Mouse (Mus musculus) heart, adult 11 months (tissue): ENCODE data around the gene Ssbp3.

Experiments
- DNase-seq: peaks from one replicate; pipeline ENCODE4 v3.0.0; 2022

Gene Ssbp3

DNA sequence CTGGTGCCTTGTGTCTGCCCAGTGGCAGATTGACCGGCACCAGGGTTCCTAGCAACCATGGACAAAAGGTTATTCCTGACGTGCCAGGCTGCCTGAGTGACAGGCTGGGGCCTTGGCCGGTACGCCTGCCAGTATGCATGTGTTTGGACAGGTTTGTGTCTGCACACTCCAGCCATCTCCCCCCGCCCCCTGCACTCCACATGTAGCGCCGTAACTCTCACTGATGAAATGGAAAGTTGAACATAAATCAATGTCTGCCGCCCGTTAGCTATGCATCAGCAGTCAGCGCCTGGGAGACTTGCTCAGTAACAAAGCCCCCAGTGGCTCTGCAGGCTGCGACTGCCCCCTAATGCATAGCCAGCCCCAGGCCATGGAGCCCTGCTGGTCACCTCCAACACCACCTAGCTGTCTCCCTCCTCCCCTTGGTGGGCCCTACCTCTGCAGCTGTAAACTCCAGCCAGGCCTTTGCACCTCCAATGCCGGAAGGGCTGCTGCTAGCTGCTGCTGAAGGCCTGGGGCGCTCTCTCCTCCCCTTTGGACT, 105.5 kb downstream of the Ssbp3 start:
- DNase-seq = peak; percentile 96

DNA sequence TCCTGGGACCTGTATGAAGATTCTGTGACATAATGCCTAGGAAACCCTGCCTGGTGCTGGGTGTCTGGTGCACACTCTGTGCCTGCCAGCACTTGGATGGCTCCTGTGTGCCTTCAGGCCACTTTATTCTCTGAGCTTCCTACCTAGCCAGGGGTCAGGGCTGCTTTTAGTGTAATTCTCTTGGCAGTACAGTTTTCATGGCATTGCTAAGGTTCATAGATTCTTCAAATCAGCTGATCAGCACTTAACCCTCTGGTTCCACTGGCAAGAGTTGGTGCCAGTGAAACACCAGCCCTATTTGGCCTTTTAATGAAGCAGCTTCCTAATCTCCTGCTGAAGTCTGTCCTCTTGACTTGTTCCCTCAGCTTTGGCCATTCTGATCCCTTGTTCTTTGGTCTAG, 106.8 kb downstream of the Ssbp3 start:
- DNase-seq = no peak

DNA sequence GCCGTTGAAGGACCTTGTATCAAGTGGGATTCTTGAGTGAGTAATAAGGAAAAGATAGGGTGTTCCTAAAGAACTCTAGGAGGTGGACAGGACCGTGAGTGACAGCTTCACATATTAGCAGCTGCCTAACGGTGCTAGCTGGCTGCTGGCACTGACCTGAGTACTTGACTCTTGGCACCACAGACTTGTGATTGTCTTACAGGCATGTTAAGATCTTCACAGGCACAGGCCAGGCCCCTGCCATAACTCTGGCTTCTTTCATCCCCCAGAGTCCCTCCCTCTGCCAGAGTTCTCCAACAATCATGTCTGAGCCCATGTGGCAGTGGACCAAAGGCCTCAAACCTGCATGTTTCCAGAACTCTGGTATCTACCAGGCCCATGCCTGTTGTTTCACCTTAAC, 108.0 kb downstream of the Ssbp3 start:
- peak; percentile 94 for DNase-seq

DNA sequence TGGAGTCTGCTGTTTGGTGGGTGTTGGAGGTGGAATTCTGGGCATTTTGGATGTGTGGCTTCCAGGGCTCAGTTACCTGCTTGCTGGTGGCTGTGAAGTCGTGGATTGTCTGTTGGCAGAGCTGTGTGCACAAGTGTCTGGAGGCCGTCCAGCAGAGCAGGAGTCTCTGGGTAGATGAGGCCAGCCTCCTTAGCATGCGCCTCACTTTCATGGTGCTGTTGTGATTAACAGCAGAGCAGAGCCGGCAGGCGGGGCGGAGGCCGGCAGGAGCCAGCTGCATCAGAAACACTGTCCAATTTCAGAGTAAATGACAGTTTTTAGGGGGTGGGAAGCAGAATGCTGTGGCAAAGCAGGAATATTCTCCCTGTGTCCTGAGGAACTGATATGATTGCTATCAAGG, 108.5 kb downstream of the Ssbp3 start:
- DNase-seq = peak; percentile 93

DNA sequence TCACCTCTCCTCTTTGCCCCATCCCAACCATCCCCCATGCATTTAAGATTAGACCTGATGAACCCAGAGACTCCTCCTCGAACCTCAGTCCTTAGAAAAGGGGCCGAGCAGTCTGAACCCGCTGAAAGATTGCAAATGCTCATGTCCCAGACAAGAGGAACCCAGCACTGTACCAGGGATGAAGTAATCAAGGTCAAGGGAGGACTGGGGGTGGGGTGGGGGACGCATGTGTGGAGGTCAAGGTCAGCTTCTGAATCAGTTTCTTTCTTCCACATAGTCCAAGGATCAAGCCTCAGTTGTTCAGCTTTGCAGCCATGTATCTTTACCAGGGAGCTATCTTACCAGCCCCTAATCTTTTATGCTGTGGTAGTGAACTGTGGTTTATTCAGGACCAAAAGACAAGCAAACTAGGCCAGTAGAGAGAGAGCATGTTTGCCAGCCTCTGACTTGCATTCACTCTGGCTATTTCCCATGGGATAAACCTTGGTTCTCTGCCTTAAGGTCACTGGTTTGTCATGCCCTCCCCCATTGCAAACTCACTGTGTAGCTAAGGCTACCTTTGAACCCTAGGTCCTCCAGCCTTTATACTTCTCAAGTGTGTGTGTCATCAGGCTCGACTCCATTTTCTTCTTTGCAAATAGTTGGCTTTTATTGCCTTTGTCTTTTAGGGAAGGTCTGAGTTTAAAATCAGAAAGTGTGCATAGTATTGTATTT, 109.9 kb downstream of the Ssbp3 start:
- no peak for DNase-seq

DNA sequence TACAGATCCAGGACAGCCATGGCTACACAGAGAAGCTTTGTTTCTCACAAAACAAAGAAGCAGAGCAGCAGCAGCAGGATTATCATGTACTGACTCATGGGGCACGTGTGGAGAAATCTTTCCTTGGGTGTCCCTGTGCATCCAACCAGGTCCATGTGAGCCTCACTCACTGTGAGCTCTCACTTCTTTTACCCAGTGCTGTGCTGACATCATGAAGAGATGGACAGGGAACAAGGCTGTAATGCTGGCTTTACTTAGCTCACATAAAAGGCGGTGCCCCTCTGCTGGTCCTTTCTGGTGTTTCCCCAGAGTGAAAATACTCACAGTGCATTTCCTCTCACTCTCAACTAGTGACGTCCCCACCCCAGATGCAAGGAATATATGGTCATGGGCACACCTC, 111.0 kb downstream of the Ssbp3 start:
- DNase-seq = no peak

DNA sequence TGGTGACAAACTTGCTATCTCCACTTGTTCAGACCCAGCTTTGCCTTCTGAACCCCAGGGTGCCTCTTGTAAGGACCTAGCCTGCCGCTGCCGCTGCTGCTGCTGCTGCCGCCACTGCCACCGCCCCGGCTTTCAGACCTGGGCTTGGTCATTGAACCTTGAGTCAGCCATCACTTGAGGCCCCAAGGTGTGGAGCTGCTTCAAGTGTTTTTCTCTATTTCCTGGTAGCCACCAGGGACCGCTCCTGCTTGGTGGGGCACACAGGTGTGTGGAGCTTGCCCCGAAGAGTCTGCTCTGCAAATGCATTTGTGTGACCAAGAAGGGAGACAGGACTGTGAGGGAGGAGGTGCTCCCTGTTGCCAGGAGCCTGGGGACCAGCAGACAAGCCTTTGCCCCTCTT, 114.4 kb downstream of the Ssbp3 start:
- no peak for DNase-seq

DNA sequence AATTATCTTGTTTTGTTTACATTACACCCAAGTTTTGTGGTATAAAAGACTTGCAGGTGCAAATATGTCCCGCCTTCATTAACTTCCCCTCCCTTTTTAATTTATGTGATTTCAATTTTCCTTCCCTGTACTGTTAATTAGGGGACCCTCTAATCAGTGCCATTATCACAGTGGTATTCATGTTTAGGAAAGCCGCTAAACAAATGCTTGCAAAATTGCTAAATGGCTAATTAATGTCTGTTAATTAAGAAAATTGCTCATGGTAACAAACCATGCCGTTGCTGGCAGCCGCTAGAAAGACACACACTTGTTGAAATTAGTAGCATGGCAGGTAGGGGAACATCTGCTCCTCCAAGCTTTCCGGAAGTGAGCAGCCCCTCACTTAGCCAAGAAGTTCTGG, 114.9 kb downstream of the Ssbp3 start:
- no peak for DNase-seq

DNA sequence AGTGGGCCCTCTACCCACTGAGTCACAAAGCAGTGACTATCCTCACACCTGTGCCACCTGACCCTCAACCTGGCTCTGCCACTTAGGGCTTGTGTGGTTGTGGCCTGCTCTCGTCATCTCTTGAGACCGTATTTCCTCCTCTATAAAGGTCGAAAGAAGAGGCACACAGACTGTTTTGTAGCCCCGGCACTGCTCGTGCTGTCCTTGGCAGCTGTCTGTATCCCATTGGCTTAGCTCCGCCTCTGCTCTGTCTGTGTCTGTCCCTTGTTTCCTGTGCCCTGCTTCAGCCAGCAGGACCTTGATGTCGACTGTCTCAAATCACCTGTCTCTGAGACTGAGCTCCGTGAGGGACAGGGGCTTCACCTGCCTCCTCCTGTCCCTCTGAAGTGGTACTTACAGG, 116.0 kb downstream of the Ssbp3 start:
- no peak for DNase-seq

DNA sequence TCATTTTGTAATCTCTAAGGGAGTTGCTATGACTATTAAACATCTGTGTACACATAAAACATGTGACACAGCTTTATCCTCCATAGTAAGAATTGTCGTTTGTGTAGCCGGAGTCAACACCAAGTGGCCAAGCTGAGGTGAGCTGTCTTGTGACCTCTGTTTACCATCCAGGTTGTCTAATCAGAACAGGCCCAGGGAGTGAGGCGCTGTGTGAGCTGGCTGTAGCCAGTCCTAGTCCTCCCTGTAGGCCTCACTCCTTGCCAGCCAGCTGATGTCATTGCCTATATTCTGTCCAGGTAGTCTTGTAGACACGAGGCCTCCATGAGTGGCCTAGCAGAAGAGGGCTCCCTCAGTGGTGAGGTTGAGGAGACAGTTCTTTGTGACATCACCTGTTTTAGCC, 125.2 kb downstream of the Ssbp3 start:
- no peak for DNase-seq

DNA sequence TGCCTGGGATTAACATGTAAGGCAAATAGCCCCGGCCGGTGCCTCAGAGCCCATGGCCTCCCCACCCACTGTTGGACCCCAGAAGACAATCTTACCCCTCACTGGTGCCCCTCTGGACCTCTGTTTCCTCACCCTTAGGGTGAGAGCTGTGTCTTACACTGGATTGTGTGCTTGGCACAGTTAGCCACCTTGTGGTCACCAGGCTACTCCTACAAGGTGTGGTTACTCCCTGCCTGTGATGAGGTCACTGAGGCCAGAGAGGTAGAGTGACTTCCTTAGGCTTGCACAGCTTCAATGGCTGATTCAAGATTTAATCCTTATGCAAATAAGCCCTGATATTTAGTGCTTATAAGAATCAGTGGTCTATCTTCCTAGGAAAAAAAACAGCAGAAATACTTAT, 126.5 kb downstream of the Ssbp3 start:
- no peak for DNase-seq

DNA sequence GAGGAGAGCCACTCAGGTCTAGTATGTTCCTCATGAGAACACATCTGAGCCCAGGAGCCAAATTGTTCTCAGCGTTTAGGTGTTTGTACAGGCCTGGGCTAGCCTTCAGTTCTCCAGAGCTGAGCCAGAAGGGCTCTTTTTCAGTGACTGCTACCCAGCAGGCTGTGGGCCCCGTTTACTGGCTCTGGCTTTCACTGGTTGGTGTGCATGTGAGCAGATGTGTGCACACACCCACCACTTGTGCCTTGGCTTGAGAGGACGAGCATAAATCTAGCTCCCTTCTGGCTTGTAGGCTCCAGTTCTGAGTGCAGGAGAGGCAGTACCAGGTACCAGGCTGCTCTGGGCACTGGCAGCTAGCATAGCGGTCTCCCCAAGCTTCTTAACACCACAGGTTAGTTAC, 127.8 kb downstream of the Ssbp3 start:
- DNase-seq = no peak

DNA sequence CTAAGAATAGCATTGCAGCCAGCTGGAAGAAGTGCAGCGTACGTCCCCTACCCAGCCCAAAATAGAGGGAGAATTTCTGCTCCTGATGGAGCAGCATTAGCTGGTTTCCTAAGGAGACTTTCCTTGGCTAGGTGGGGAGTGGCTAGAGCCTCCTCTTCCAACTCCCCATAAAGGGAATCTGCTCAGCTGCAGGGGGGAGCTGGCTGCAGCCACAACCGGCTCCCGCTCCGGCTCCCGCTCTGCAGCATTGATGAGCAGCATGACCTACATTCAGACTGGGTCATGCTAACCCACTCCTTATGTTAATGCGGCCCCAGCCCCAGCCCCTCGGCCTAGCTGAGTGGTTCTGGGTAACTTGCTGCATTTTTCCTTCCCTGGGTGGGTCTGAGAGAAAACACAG, 128.8 kb downstream of the Ssbp3 start:
- no peak for DNase-seq

DNA sequence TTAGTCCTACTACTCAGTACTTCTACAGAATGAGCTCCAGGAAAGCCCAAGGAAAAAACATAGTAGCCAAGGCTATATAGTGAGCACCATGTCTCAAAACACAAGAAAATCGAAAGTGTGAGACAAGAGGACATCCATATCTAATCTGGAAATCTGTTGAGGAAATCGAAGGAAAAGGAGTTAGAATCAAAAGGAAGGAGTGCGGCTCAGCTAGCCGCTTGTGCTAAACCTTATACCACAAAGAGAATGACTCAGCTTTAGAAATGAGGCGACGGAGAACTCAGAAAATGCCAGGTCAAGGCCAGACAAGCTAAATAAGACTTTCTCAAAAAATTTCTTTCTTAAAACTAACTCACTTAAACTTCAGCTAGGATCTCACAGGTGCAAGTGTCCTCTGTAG, 131.8 kb downstream of the Ssbp3 start:
- no peak for DNase-seq

DNA sequence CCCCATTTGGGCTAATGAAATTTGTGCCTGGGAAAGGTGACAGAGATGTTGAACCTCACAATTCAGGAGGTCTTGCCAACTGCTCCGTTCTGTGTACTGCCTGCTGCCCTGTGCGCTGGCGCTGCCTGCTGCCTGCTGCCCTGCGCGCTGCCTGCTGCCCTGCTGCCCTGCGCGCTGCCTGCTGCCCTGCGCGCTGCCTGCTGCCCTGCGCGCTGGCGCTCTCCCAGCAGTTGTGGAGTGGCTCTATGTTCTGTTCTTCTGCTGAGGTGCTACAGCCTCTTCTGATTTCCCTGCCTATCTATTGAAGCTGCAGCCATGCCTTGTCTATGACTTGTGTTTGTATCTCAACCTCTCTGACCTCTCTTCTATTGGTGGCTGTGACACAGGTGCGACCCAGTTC, 134.7 kb downstream of the Ssbp3 start:
- no peak for DNase-seq

DNA sequence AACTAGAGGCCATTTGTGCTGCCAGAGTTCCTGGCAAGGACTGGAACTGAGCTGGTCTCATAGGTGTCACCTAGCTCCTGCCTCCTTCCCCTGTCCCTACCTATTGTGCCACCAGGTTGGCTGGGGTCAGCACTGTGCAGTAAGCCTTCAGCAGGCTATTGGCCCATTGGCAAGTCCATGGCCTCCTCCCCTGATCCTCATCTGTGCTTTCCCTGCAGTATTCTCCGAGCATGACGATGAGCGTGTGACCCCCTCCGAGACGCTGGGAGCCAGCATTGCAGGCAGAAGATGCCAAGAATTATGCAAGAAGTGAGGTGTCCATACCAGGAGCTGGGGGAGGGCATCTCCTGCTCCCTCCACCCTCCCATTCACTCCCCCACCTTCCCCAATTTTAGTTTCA, 137.3 kb downstream of the Ssbp3 start:
- DNase-seq = peak; percentile 92

DNA sequence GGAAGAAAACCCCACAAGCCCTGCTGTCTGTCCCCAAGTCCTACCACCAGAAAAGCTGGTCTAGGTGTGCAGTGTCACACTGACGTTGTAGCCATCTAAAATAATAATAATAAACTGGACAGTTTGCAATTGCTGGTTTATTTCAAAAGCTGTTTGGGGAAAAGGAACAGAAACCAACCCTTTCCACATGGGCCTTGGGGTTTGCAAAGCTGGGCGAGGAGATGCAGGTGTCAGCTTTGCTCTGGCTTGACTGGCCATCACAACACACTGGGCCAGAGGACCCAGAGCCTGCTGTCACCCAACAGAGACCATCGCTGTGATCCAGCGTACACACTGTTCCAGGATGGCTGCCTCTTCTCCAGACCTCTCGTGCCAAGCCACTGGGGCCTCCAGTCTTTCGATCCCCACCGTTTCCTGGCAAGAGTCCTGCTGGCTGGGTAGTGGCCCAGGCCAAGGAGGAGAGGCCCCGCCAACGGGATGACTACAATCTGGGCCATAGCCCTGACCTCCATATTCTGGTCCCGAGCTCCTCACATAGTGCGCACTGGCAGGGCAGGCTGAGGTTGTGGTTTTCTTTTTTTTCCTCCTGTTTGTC, 138.2 kb downstream of the Ssbp3 start:
- DNase-seq = peak; percentile 97

DNA sequence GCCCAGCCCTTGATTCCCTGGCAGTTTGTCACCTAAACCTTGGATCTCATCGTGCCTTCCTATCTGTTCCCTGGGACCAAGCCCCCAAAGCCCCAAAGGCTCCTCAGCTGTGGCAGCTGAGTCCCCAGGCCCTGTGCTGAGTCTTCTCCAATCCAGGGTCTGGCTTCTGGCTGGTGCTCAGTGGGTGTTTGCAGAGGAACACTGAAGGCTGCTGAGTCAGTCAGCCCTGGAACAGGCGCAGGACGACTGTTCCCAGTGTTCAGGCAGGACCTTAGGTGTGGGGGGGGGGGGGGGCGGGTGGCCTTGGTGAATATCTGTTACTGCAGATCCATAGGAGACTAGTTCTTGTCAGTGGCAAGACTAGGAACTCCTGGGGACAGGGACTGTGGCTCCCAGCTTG, 141.4 kb downstream of the Ssbp3 start:
- DNase-seq = no peak

DNA sequence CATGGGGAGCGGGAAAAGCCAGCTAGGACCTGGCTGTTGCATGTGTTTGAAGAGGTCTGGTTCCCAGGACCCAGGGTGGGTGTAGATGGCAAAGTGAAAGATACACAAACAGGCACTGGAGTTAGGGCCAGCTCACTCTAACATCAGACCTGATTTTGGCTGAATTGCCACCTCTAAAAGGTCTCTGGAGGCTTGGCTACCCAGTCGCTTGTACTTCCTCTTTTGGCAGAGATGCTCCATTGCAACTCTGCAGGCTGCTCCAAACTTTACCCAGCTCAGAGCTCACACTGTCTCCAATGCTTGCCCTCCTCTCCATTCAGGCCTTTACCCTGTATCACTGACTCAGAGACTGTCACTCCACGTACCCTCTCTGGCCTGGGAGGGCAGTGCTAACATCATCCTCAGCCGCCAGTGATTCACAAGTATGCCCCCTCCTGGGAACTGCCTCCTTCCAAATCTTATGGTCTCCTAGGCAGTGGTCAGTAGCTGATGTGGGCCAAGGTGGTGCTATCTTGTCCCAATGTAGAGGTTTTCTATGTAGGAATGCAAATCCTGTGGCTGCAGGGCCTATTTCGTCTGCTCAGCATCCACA, 142.6 kb downstream of the Ssbp3 start:
- no peak for DNase-seq

DNA sequence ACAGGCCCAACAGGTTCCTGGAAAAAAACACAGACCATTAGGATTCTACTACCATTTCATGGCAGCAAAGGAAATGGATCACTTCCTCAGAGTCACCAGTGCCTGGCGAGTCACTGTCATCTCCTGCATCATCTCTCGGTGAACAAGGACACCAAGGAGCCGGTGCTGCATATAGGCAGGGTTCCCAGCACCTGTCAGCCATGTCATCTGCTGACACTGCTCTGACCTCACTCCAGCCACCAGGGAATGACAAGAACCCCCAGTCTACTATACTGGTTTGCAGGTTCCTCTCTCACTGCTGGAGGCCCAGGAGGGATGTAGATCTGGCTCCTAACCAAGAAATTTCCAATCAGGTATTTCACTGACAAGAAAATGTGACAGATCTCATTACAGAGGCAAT, 145.6 kb downstream of the Ssbp3 start:
- no peak for DNase-seq

DNA sequence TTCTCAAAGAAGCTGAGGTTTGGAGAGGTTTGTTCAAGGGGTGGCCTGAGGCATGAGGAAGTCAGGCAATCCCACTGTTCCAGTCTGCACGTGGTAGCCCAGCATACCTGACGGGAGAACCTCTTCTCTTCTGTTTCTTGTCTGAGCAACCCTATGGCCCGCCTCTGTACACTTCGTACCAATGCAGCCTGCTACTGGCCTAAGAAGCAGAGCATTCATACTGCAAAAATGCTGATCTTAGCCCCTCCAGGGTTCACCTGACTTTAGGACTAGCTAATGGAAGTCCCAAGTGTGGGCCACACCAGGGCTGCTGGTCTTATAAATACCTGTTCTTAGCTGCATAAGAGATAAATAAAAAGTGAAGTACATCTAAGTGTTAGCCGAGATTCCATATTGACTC, 147.8 kb downstream of the Ssbp3 start:
- DNase-seq = no peak

DNA sequence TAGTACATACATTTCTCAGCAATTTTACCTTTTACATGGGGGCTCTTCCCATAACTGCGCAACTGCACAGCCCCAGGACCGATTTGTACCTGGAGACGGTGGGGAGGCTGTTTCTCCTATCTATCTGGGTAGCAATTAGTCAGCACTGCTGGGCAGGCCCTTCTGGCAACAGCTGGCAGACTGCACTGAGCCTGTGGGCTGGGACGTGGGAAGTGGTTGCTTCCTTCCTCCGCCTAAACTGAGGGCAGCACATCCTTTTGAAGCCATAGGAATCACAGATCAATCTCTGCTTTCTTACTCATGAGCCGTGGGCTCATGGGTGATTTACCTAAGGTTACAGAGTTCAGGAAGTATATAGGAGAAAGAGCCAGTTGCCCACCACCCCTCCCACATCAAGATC, 148.3 kb downstream of the Ssbp3 start:
- DNase-seq = no peak

DNA sequence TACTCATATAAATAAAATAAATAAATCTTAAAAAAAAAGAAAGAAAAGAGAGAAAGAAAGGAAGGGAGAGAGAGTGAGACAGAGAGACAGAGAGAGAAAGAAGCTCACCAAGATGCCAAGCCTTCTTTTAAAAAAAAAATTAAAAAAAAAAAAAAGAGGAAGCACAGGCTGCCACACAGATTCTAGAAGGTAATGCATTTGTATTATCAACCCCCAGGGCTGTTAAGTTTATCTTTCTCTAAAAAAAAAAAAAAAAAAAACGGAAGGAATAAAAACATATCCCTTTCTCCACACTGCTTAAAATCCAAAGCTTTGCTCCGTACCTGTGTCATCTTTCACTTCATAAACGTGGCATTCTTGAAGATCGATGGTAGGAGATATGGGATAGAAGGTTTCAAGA, 151.1 kb downstream of the Ssbp3 start:
- DNase-seq = no peak

DNA sequence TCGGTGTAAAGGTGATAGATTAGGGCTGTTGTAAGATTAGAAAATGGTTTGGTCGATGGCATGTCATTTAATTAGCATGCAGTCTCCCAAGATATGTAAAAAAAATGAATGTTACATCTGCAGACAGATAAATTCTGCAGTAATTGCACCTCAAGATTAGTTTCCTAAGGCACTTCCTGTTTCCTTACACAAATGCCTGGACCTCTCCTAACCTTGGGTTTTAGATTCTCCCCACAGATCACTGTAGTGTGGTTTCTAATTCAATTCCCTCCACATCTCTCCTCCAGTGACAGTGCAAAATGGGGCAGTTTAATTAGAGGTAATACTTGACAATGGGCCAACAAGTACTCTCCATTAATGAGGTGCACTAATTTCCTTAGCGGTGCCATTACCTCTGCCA, 152.7 kb downstream of the Ssbp3 start:
- no peak for DNase-seq
